Mouse (Mus musculus) cerebellum, postnatal 10 days (tissue): ENCODE data around the gene Baiap2l1.

Experiments
- DNase-seq, 2 experiments: peaks; one replicate each; pipeline ENCODE4 v3.0.0; 2021; ENCODE audit warnings: mixed read lengths in 2 of 2

Baiap2l1 gene

GRCm38 (mm10) chr5:144256541-144256870, 101.4 kb downstream of the Baiap2l1 start:
- no peak for DNase-seq

- DNase-seq = peak; percentile 64 to 67
Measured at GRCm38 (mm10) chr5:144255632-144256540, 102.0 kb downstream of the Baiap2l1 start.

- DNase-seq = peak; percentile 90 to 91
Measured at GRCm38 (mm10) chr5:144254811-144255631, 102.9 kb downstream of the Baiap2l1 start.

GRCm38 (mm10) chr5:144254122-144254810, 103.6 kb downstream of the Baiap2l1 start:
- peak in 1 of 2 experiments; percentile 44 for DNase-seq

DNA sequence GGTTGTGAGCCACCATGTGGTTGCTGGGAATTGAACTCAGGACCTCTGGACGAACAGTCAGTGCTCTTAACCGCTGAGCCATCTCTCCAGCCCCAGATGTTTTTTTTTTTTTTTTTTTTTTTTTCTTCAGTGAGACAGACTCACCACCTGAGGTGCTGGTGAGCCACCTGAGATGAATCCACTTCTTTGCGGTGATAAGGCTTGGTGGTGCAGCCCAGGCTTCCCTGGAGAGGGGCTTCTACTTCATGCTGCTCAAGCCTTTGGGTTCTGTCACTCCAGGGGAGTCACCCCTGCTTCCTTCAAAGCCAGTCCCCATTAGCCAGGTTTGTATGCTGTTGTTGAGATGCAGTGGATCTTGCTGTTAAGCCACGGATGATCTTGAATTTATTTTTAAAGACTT, 104.7 kb downstream of the Baiap2l1 start:
- DNase-seq = no peak

GRCm38 (mm10) chr5:144251876-144252577, 105.9 kb downstream of the Baiap2l1 start:
- DNase-seq = no peak

DNA sequence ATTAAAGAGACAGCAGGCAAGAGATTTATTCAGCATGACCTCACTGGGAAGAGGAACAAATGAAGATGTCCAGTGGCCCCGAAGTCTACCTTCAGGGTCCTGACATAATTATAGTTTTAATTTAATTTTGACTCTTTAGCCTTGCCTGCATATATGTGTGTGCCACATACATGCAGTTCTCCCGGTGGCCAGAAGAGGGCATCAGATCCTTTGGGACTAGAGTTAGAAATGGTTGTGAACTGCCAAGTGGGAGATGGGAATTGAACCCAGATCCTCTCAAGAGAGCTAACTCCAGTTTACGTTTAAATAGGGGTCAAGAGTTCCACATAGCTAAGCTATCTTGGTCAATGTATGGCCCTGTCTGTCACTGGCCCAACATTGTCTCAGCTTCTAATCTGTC, 108.0 kb downstream of the Baiap2l1 start:
- DNase-seq = no peak

DNA sequence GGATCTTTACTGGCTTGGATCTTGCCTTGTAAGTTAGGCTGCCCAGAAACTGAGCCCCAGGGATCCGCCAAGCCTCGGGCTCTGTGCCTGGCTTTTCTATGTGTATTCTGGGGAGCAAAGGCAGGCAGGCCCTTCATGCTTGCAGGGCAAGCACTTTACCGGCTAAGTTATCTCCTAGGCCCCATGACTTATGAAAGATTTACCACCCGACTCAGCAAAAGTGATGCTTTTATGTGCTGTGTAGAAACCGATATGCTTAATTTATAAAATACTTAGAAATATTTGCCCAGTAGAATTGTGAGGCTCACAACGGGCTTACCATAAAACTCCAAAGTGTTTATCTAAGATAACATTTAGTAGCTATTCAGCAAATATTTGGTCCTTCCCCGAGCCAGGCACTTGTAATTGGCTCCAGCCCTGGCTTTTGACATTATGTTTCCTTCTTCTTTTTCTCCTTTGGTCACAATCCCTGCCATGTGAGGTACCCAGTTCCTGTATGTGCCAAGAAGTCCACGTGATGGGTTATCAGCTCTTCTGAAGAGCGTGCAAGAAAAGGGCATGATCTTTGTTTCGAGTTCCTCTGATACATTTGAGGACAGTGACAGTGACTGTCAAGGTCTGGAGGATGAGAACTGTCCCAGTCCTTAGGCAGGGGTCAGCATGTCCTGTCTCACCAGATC, 109.9 kb downstream of the Baiap2l1 start:
- DNase-seq = no peak

DNA sequence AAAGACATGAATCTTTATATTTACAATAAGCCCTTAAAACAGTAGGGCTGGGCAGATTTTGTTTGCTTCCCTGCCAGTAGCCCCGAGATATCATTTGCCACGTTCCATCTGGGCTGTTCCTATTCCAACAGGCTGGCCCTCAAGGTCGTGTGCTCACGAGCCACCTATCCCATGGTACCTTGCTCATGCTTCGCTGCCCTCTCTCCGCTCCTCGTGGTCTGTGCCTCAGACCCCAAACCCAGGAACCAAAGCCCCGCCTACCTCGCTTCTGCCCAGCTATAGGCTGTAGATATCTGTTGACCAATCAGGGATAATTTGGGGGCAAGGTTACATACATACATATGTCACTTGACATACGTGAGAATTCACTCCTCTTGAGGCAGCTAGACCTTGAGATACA, 110.6 kb downstream of the Baiap2l1 start:
- DNase-seq = no peak

- DNase-seq = no peak
Measured at GRCm38 (mm10) chr5:144246669-144247068, 111.2 kb downstream of the Baiap2l1 start.

DNA sequence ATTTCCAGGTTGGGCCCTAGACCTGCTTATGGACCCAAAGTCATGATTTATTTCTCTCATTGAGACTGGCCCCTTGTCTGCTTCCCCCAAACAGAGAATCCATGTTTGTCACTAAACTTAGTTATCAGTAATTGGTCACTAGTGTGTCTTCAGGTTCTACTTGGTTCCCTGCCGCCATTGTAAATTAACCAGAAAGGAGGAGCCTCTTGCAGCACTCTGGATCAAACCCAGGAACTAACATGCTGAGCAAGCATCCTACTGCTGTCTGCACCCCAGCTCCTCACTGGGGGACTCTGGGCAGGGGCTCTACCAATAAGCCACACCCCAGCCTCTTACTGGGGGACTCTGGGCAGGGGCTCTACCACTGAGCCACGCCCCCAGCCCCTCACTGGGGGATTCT, 112.3 kb downstream of the Baiap2l1 start:
- DNase-seq = no peak

- DNase-seq = no peak
Measured at GRCm38 (mm10) chr5:144243901-144244487, 113.9 kb downstream of the Baiap2l1 start, which contains the start of gene Bri3. Bri3 (plus strand) TSS chr5:144244437.

DNA sequence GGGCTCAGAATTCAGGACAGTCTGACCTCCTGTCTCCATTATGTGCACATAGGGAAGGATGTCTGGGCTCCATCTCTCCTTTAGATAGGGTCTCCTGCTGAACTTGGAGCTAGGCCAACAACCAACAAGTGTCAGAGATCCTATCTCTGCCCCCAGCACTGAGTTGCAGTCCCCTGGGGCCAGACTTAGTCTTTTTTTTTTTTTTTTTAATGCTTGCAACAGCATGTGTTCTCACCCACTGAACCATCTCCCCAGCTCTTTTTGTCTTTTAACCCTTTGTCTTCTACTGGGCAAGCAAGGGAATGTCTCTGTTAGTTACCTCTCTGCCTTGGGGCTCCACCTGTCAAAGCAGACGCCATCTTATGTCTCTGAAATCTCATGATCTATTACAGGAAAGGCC, 118.9 kb downstream of the Baiap2l1 start:
- DNase-seq = no peak

DNA sequence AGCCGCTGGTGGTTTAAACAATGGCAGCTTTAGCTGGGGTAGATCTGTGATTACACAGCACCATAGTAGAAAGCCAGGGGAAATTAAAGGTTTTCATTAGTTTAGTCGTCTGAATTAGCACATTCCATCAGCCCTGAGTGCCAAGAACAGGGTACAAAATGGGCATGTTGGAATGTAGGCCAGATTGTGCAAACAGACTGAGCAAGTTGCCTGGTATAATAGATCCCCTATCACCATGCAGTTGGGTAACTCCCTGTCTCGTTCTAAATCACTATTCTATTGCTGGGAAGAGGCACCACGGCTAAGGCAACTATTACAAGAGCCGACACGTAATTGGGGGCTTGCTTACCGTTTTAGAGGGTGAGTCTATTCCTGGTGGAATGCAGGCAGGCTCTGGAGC, 123.2 kb downstream of the Baiap2l1 start:
- DNase-seq = no peak

DNA sequence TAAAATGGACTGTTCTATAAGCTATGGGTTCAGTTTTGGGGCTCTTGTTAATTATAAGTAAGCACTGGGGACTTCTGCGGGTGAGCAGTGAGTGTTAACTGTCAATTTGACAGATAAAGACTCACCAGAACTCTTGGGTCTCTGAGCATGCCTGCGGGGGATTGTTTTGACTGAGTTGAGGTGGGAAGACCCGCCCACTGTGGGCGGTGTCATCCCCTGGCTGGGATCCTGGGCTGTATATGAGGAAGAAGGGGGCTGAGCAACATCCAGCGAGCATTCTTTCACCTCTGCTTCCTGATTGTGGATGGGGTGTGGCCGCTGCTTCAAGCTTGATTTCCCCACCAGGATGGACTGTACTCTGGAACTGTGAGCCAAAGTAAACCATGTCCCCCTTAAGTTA, 123.7 kb downstream of the Baiap2l1 start:
- DNase-seq = no peak

DNA sequence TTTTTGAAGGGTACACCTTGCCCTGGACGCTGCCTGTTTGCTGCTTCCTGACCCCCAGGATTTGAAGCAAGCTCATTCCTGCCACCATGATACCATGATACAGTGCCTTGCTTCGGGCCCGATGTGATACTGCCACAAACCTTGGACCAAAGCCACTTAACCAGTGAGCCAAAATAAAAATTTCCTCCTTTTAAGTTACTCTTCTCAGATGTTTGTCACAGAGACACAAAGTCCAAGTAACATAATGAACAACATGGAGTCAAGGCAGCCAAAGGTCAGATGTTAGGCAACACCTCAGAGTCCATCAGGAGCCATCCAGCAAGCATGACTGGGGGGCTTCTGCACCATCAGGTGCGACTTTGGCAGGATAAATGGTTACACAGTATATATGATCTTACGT, 125.4 kb downstream of the Baiap2l1 start:
- no peak for DNase-seq

GRCm38 (mm10) chr5:144231410-144231809, 126.5 kb downstream of the Baiap2l1 start:
- no peak for DNase-seq

GRCm38 (mm10) chr5:144230216-144230615, 127.7 kb downstream of the Baiap2l1 start:
- DNase-seq = no peak

DNA sequence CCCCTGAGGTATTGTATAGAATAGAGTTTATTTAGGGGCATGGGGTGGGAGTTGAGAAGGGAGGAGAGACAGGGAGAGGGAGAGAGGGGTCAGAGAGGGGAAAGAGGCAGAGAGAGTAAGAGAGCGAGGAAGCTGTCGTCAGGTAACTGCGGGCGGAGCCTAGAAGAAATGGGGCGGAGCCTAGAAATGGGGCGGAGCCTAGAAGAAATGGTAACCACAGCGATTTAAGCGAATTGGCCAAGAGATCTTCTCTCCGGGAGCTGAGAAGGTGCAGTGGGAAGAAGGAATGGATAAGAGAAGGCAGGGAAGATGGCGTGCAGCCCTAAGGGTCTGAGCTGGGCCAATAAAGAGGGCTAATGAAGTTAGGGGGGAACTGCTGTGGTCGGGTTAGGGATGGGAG, 131.7 kb downstream of the Baiap2l1 start:
- no peak for DNase-seq

- DNase-seq = no peak
Measured at GRCm38 (mm10) chr5:144223899-144224816, 133.8 kb downstream of the Baiap2l1 start.

- DNase-seq = peak; percentile 97 to 98
Measured at GRCm38 (mm10) chr5:144223503-144223862, 134.4 kb downstream of the Baiap2l1 start, which contains the start of gene Tecpr1. Tecpr1 (minus strand) TSS chr5:144223615.
